Comparison of ENCODE assay signal across 8 mouse cellular contexts in genomic region chr10:80260642-80261584, GRCm38 (mm10). TPM values are rescaled to one million over a fixed set of nuclear protein-coding genes. Genes with fewer than 3 reads are reported as not detected.
DNase-seq lines count a peak whose midpoint lies in the region; ATAC-seq and TF ChIP-seq lines count a peak whose summit lies in the region.

Gene Gamt, minus strand, starts transcription at chr10:80261012.
Gene Dazap1, plus strand, starts transcription at chr10:80261486.

- peak; percentile 87 for ATAC-seq in forebrain, embryonic 11.5 days (replicated peaks; ENCODE audit: low FRiP score)
- ATAC-seq in heart, embryonic 16.5 days (replicated peaks; ENCODE audit: extremely low read depth, insufficient read depth, low FRiP score): peak; percentile 85
- ATAC-seq in liver, embryonic 15.5 days (ENCODE audit: insufficient read depth): peak; percentile 73
- ATAC-seq in neural tube, embryonic 12.5 days (ENCODE audit: low FRiP score, low read depth): peak; percentile 82

- peak within 1 kb of the TSS; percentile 60 to 73 (median 68) for H3K4me3 ChIP-seq in CH12.LX (replicated peaks in 1 of 3; ENCODE audit: low read depth in 2 of 3, low read length in 2 of 3, poor library complexity in 1 of 3)
- H3K4me3 ChIP-seq in forebrain, embryonic 11.5 days (ENCODE audit: low read depth, low read length): peak within 1 kb of the TSS; percentile 39
- H3K4me3 ChIP-seq in heart, embryonic 16.5 days (ENCODE audit: low read length): peak within 1 kb of the TSS; percentile 50
- H3K4me3 ChIP-seq in liver, embryonic 15.5 days (replicated peaks): peak within 1 kb of the TSS; percentile 58
- peak within 1 kb of the TSS; percentile 46 for H3K4me3 ChIP-seq in neural tube, embryonic 12.5 days

- H3K4me1 ChIP-seq in CH12.LX (ENCODE audit: control insufficient read depth in 1 of 2, insufficient read depth in 2 of 2): peaks cover 7 to 26% of the 10 kb centered on the region in 2 experiments
- H3K4me1 ChIP-seq in forebrain, embryonic 11.5 days (replicated peaks; ENCODE audit: control insufficient read depth, insufficient read depth, low read length): peaks cover 28% of the 10 kb centered on the region
- peaks cover 35% of the 10 kb centered on the region for H3K4me1 ChIP-seq in heart, embryonic 16.5 days (ENCODE audit: control insufficient read depth, insufficient read depth, low read length)
- peaks cover 71% of the 10 kb centered on the region for H3K4me1 ChIP-seq in liver, embryonic 15.5 days (replicated peaks)
- H3K4me1 ChIP-seq in neural tube, embryonic 12.5 days: peaks cover 42% of the 10 kb centered on the region

- H3K79me2 ChIP-seq in CH12.LX (replicated peaks; ENCODE audit: control insufficient read depth, extremely low read depth, insufficient read depth, poor library complexity, severe bottlenecking): peaks cover 11% of the 10 kb centered on the region

- in situ Hi-C loops in CH12.LX (cut with MboI; ENCODE audit: low pct_ligation_motif_present, low pct_unique_long_range_greater_than_20kb, low sequenced_read_pairs): no loop called here

- peak; percentile 96 for DNase-seq in CH12.LX (ENCODE audit: extremely low read depth)
- peak; percentile 95 for DNase-seq in c-Kit-positive CD71-positive TER-119-negative erythroid progenitor cells, embryonic 14.5 days (ENCODE audit: low read depth)
- DNase-seq in forebrain, embryonic 11.5 days (ENCODE audit: low spot score): peak; percentile 98
- DNase-seq in kidney, postnatal 36 days: peak; percentile 98 to 100
- DNase-seq in telencephalon, adult 2 months (ENCODE audit: low read depth, low spot score): peak; percentile 87

- peaks cover 32 to 39% of the 10 kb centered on the region in 2 experiments for H3K36me3 ChIP-seq in CH12.LX (replicated peaks in 1 of 2; ENCODE audit: control insufficient read depth in 1 of 2, insufficient read depth in 1 of 2, low read length in 1 of 2)
- peaks cover 4% of the 10 kb centered on the region; the same call in 1 of the 2 replicates for H3K36me3 ChIP-seq in forebrain, embryonic 11.5 days (ENCODE audit: control insufficient read depth, insufficient read depth, low read length)
- peaks cover 26% of the 10 kb centered on the region for H3K36me3 ChIP-seq in heart, embryonic 16.5 days (ENCODE audit: control insufficient read depth, insufficient read depth)
- H3K36me3 ChIP-seq in liver, embryonic 15.5 days (replicated peaks): peaks cover 31% of the 10 kb centered on the region
- H3K36me3 ChIP-seq in neural tube, embryonic 12.5 days: peaks cover 31% of the 10 kb centered on the region

- peak within 1 kb of the TSS; percentile 80 for H3K9ac ChIP-seq in CH12.LX (ENCODE audit: insufficient read depth, low read depth)
- peak within 1 kb of the TSS; percentile 59 for H3K9ac ChIP-seq in forebrain, embryonic 11.5 days (ENCODE audit: low read length)
- peak within 1 kb of the TSS; percentile 79 for H3K9ac ChIP-seq in heart, embryonic 16.5 days (ENCODE audit: low read length)
- peak within 1 kb of the TSS; percentile 65 for H3K9ac ChIP-seq in liver, embryonic 15.5 days
- H3K9ac ChIP-seq in neural tube, embryonic 12.5 days: peak within 1 kb of the TSS; percentile 67

- dilution Hi-C loops in CH12.LX (cut with MboI; ENCODE audit: extremely low pct_ligation_motif_present, extremely low pct_unique_long_range_greater_than_20kb, low sequenced_read_pairs): no loop called here

- TF ChIP-seq RAD21 in CH12.LX (IDR thresholded peaks at IDR 0.05; ENCODE audit: low read depth, low read length): no peak

- H3K9me3 ChIP-seq in CH12.LX (replicated peaks; ENCODE audit: low read length): no peaks in the 10 kb centered on the region
- no peaks in the 10 kb centered on the region for H3K9me3 ChIP-seq in forebrain, embryonic 11.5 days (ENCODE audit: control insufficient read depth, low read length)
- H3K9me3 ChIP-seq in heart, embryonic 16.5 days (replicated peaks; ENCODE audit: control insufficient read depth, low read length): no peaks in the 10 kb centered on the region
- H3K9me3 ChIP-seq in liver, embryonic 15.5 days (replicated peaks): no peaks in the 10 kb centered on the region
- no peaks in the 10 kb centered on the region for H3K9me3 ChIP-seq in neural tube, embryonic 12.5 days

- peak within 1 kb of the TSS; percentile 67 for H3K27ac ChIP-seq in CH12.LX (ENCODE audit: insufficient read depth, low read depth)
- H3K27ac ChIP-seq in forebrain, embryonic 11.5 days (ENCODE audit: low read depth, low read length): peak within 1 kb of the TSS; percentile 90
- H3K27ac ChIP-seq in heart, embryonic 16.5 days (ENCODE audit: low read length): peak within 1 kb of the TSS; percentile 99
- H3K27ac ChIP-seq in liver, embryonic 15.5 days (replicated peaks): peak within 1 kb of the TSS; percentile 91
- H3K27ac ChIP-seq in neural tube, embryonic 12.5 days: peak within 1 kb of the TSS; percentile 83

- TF ChIP-seq CTCF in CH12.LX (conservative IDR thresholded peaks at IDR 0.05 in 1 of 2, IDR thresholded peaks at IDR 0.05 in 1 of 2; ENCODE audit: low read depth in 2 of 2, low read length in 2 of 2): no peak

- WGBS in forebrain, embryonic 11.5 days: under 1% methylated on average over 49 of the region's 49 CpGs
- whole genome bisulfite sequencing in heart, embryonic 16.5 days: under 1% methylated on average over 45 of the region's 49 CpGs
- under 1% methylated on average over 49 of the region's 49 CpGs for WGBS in liver, embryonic 15.5 days (ENCODE audit: insufficient replicate concordance)
- WGBS in neural tube, embryonic 12.5 days: under 1% methylated on average over 49 of the region's 49 CpGs

- no peak for TF ChIP-seq EP300 in CH12.LX (IDR thresholded peaks at IDR 0.05; ENCODE audit: low read length)

- TF ChIP-seq POLR2A in CH12.LX (IDR thresholded peaks at IDR 0.05; ENCODE audit: low read depth, low read length): no peak

- H3K27me3 ChIP-seq in CH12.LX (replicated peaks): no peaks in the 10 kb centered on the region
- H3K27me3 ChIP-seq in forebrain, embryonic 11.5 days (ENCODE audit: control insufficient read depth, insufficient read depth, low read length): no peaks in the 10 kb centered on the region
- H3K27me3 ChIP-seq in heart, embryonic 16.5 days (ENCODE audit: control insufficient read depth, insufficient read depth, low read length): no peaks in the 10 kb centered on the region
- no peaks in the 10 kb centered on the region for H3K27me3 ChIP-seq in liver, embryonic 15.5 days
- no peaks in the 10 kb centered on the region for H3K27me3 ChIP-seq in neural tube, embryonic 12.5 days (replicated peaks)

- peak within 1 kb of the TSS; percentile 94 for H3K4me2 ChIP-seq in CH12.LX (ENCODE audit: insufficient read depth, low read depth, poor library complexity, severe bottlenecking)
- peak within 1 kb of the TSS; percentile 85 for H3K4me2 ChIP-seq in forebrain, embryonic 11.5 days (ENCODE audit: low read depth, low read length, severe bottlenecking)
- peak within 1 kb of the TSS; percentile 75 for H3K4me2 ChIP-seq in heart, embryonic 16.5 days (ENCODE audit: low read depth, low read length)
- peak within 1 kb of the TSS; percentile 89 for H3K4me2 ChIP-seq in liver, embryonic 15.5 days
- peak within 1 kb of the TSS; percentile 88 for H3K4me2 ChIP-seq in neural tube, embryonic 12.5 days (replicated peaks)

TF ChIP-seq in CH12.LX, 34 proteins besides CTCF, POLR2A, EP300 and RAD21:
- TF ChIP-seq MAZ (IDR thresholded peaks at IDR 0.05; ENCODE audit: low read depth, low read length) (peak; percentile 67), ZMIZ1 (IDR thresholded peaks at IDR 0.05; ENCODE audit: low read depth, low read length) (no peak; the same call in none of the 2 replicates), NRF1 (IDR thresholded peaks at IDR 0.05; ENCODE audit: low read depth, low read length) (peak; percentile 42; the same call in 1 of the 2 replicates), ELF1 (IDR thresholded peaks at IDR 0.05; ENCODE audit: low read depth, low read length) (0 out of 2 replicates have a peak, but pooled peaks have one; percentile 13)
TF ChIP-seq in CH12.LX: peak in this region for 3.

RNA-seq across cellular contexts. Expression of gene Gamt, which starts in this region (rescaled TPM):
- total RNA-seq in CH12.LX (2012; rRNA removed): 0.30 and 0.38 TPM in 2 replicates
- 0.24 TPM in 1 of 2 replicates, not detected in the other for total RNA-seq in CH12.LX (2014; rRNA removed)
- polyA plus RNA-seq in CH12.LX (2012; ENCODE audit: insufficient read length, low read depth): 0.42 TPM in 1 of 2 replicates, not detected in the other
- polyA plus RNA-seq in forebrain, embryonic 11.5 days (2014; fragmentation: Nextera tagmentation; extraction: Ambion mirVana): 20.4 and 24.1 TPM in 2 replicates
- polyA plus RNA-seq in heart, embryonic 16.5 days (2015; fragmentation: Nextera tagmentation; extraction: Ambion mirVana): 50.3 and 51.6 TPM in 2 replicates
- 112 and 138 TPM in 2 replicates for polyA plus RNA-seq in liver, embryonic 15.5 days (2015; fragmentation: Nextera tagmentation; extraction: Ambion mirVana)
- 37.9 and 38.6 TPM in 2 replicates for polyA plus RNA-seq in neural tube, embryonic 12.5 days (2016; fragmentation: Nextera tagmentation; extraction: Ambion mirVana)

RNA-seq across cellular contexts. Expression of gene Dazap1, which starts in this region (rescaled TPM):
- 162 and 172 TPM in 2 replicates for total RNA-seq in CH12.LX (2012; rRNA removed)
- total RNA-seq in CH12.LX (2014; rRNA removed): 180 and 187 TPM in 2 replicates
- polyA plus RNA-seq in CH12.LX (2012; ENCODE audit: insufficient read length, low read depth): 236 and 252 TPM in 2 replicates
- 53.2 and 55.4 TPM in 2 replicates for polyA plus RNA-seq in forebrain, embryonic 11.5 days (2014; fragmentation: Nextera tagmentation; extraction: Ambion mirVana)
- 30.7 and 33.9 TPM in 2 replicates for polyA plus RNA-seq in heart, embryonic 16.5 days (2015; fragmentation: Nextera tagmentation; extraction: Ambion mirVana)
- polyA plus RNA-seq in liver, embryonic 15.5 days (2015; fragmentation: Nextera tagmentation; extraction: Ambion mirVana): 26.0 and 27.2 TPM in 2 replicates
- 66.6 TPM in 2 replicates for polyA plus RNA-seq in neural tube, embryonic 12.5 days (2016; fragmentation: Nextera tagmentation; extraction: Ambion mirVana)

Comparison
In these comparisons a context has a peak if more than half of its experiments do, and no peak if none do; other contexts are left out.
1. Peak in every context shown above with its lines: DNase-seq, ATAC-seq, H3K4me3 ChIP-seq and H3K27ac ChIP-seq.
2. RNA of gene Gamt (polyA plus RNA-seq): 112 to 138 TPM in liver, embryonic 15.5 days, 50.3 to 51.6 TPM in heart, embryonic 16.5 days, 37.9 to 38.6 TPM in neural tube, embryonic 12.5 days and 20.4 to 24.1 TPM in forebrain, embryonic 11.5 days; 0.42 TPM in CH12.LX; every median in the first group is over 10 times any median in the second.